Mouse (Mus musculus) small intestine, adult 2 months (tissue): ENCODE measurements around the gene Bok.

Source experiments
- CTCF ChIP-seq: fragments of 200-500 bp; IDR thresholded peaks from 2 replicates; pipeline ENCODE4 v1.5.1; 2012; ENCODE audit warnings: low read depth, mild to moderate bottlenecking, control low read depth, inconsistent platforms, low read length, moderate library complexity, mixed read lengths; ENCODE audit not compliant: insufficient replicate concordance, insufficient read length; ENCODE audit errors: extremely low read depth
- POLR2A ChIP-seq: fragments of 200-500 bp; IDR thresholded peaks from 2 replicates; pipeline ENCODE4 v1.6.1; 2012; ENCODE audit warnings: low read depth, mild to moderate bottlenecking, control low read depth, inconsistent platforms, low read length, moderate library complexity

- TF ChIP-seq CTCF (no peak), POLR2A (no peak)
Measured at GRCm38 (mm10) chr1:93726116-93726515, 40.7 kb downstream of the Bok start.
